Mouse (Mus musculus) ES-Bruce4 (cell line): ENCODE measurements at regions not wholly inside any gene's neighbourhood (a gene's known extent, or its start where the extent isn't known, plus 50 kb on each side); places are given as distances from the start of the nearest gene placed in this dataset.

Source experiments
- H3K27ac ChIP-seq: 2 replicates; pipeline ENCODE4 v1.5.1; 2012; ENCODE audit warnings: low read length, inconsistent platforms; ENCODE audit not compliant: insufficient read depth
- H3K27me3 ChIP-seq: 2 replicates; pipeline ENCODE4 v1.6.1; 2012; ENCODE audit warnings: mild to moderate bottlenecking, low read length, inconsistent platforms; ENCODE audit not compliant: control insufficient read depth, poor library complexity, insufficient read depth, severe bottlenecking
- H3K36me3 ChIP-seq: 2 replicates; pipeline ENCODE4 v1.6.1; 2012; ENCODE audit warnings: inconsistent platforms, mild to moderate bottlenecking, low read length, moderate library complexity; ENCODE audit not compliant: control insufficient read depth, poor library complexity, insufficient read depth, severe bottlenecking
- H3K4me1 ChIP-seq: one replicate; pipeline ENCODE4 v1.8.1; 2011; ENCODE audit warnings: low read length; ENCODE audit not compliant: control insufficient read depth, insufficient read depth
- H3K4me3 ChIP-seq: 2 replicates; pipeline ENCODE4 v1.5.1; 2011; ENCODE audit warnings: low read depth, mild to moderate bottlenecking, low read length
- H3K9ac ChIP-seq: 2 replicates; pipeline ENCODE4 v1.6.1; 2012; ENCODE audit warnings: low read depth, mild to moderate bottlenecking, inconsistent platforms; ENCODE audit not compliant: poor library complexity, severe bottlenecking
- H3K9me3 ChIP-seq: replicated peaks from 2 replicates; pipeline ENCODE4 v1.6.1; 2012; ENCODE audit warnings: mild to moderate bottlenecking, low read length, inconsistent platforms; ENCODE audit not compliant: control insufficient read depth, poor library complexity, insufficient read depth, severe bottlenecking
- CTCF ChIP-seq: IDR thresholded peaks from one replicate; pipeline ENCODE4 v1.8.1; 2011; ENCODE audit warnings: low read depth, low read length
- EP300 ChIP-seq: IDR thresholded peaks from 2 replicates; pipeline ENCODE4 v1.6.1; 2011; ENCODE audit warnings: low read depth, low read length; ENCODE audit not compliant: insufficient read depth
- POLR2A ChIP-seq: IDR thresholded peaks from one replicate; pipeline ENCODE4 v1.8.1; 2011; ENCODE audit warnings: low read length; ENCODE audit not compliant: insufficient read depth

DNA sequence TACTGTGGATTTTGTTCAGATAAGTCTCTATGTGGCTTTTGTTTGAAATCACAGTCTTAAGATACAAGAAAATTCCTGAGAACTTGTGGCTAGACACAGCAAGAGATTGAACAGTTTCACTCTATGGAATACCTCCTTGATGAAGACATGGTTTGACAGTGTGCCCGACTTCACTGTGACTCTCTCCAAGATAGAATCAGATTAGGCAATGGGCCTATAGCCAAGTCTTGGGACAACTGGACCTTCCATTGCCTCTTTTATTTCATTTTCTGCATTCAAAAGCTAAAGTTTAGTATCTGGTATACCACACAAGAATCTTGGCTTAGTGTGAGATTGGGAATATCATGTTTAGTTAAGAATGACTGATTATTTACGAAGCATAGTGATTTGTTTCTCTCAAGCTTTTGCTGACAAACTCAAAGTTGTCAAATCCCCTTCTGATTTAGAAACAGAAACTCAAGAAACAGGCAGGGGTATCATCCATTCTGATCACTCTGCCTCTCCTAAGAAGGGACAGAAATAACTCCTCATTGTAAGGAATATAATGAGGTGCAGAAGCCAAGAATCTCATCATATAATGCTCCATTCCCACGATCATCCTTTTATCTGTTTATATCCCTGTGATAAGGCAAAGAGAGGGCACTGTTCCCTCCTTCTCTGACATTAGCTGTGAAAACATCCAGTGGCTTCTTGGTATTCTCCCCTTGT, 317.6 kb upstream of the Rasgrp1 start:
- no peak overlapping the region for H3K27ac ChIP-seq
- no peak overlapping the region for H3K4me3 ChIP-seq
- TF ChIP-seq EP300 = no peak
- no peak for TF ChIP-seq POLR2A
- TF ChIP-seq CTCF = no peak
- no peaks in the 10 kb centered on the region for H3K9me3 ChIP-seq
- no peaks in the 10 kb centered on the region for H3K36me3 ChIP-seq
- no peak overlapping the region for H3K9ac ChIP-seq
- H3K27me3 ChIP-seq = no peaks in the 10 kb centered on the region
- no peaks in the 10 kb centered on the region for H3K4me1 ChIP-seq

DNA sequence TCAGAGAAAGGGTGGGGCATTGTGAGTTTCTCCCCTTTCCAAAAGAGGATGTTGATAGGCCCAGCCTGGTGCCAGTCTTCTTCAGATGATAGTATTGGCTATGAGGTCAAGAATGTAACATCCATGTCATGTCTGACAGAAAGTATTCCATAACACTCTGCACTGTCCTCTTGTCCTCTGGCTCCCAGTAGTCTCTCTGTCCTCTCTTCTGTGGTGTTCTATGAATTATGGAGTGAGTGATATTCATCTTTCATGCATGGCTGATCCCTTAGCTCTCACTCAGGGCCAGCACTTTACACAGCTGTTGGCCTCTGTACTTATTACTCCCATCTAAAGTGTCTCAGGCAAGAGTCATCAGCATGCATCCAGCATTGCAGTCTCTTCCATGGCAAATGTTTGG, 319.9 kb upstream of the Rasgrp1 start:
- Histone ChIP-seq H3K27me3 (no peaks in the 10 kb centered on the region), H3K4me1 (no peaks in the 10 kb centered on the region), H3K4me3 (no peak overlapping the region), H3K9me3 (no peaks in the 10 kb centered on the region), H3K36me3 (no peaks in the 10 kb centered on the region), H3K9ac (no peak overlapping the region), H3K27ac (no peak overlapping the region)
- no peak for TF ChIP-seq CTCF
- no peak for TF ChIP-seq POLR2A
- no peak for TF ChIP-seq EP300

DNA sequence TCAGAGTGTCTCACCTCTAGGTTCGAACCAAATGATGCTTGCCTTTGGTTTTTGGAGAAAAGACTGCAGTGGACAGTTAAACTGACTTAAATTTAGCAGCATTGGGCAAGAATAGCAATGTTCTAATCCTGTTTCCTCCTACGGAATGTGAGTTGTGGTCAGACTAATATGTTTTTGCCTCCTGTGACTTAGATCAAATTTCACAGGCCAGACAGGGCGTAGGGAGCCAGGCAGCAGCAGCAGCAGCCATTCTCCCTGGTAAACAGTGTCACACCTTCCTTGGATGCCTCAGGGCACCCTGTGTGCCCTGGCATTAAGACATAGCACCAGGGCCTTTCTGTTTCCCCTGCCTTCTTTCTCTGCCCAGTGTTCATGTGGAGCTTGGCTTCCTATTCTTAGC, 323.7 kb upstream of the Rasgrp1 start:
- H3K4me3 ChIP-seq = no peak overlapping the region
- no peaks in the 10 kb centered on the region for H3K4me1 ChIP-seq
- no peak for TF ChIP-seq EP300
- TF ChIP-seq CTCF = no peak
- TF ChIP-seq POLR2A = no peak
- no peak overlapping the region for H3K27ac ChIP-seq
- no peaks in the 10 kb centered on the region for H3K9me3 ChIP-seq
- no peaks in the 10 kb centered on the region for H3K36me3 ChIP-seq
- H3K27me3 ChIP-seq = no peaks in the 10 kb centered on the region
- no peak overlapping the region for H3K9ac ChIP-seq

DNA sequence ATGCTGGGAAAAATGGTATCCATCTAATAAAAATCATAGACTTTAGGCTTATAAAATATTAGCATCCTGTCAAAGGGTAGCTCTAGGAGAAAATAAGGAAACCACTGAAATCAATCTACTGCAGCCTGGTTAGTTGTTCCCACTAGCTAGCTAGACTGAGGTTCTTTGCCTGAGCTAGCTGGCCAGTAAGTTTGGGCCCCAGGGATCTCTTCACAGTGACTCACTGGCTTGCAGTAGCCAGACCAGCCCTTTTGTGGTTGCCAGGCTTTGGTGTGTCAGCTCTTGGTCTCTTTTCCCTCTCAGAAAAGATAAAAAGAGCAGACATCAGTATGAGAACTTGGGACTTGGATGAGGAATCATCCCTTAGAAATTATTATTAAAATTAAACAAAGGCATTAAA, 325.3 kb upstream of the Rasgrp1 start:
- Histone ChIP-seq H3K36me3 (no peaks in the 10 kb centered on the region), H3K4me3 (no peak overlapping the region), H3K4me1 (no peaks in the 10 kb centered on the region), H3K9ac (no peak overlapping the region), H3K27ac (no peak overlapping the region), H3K27me3 (no peaks in the 10 kb centered on the region), H3K9me3 (no peaks in the 10 kb centered on the region)
- no peak for TF ChIP-seq CTCF
- no peak for TF ChIP-seq POLR2A
- no peak for TF ChIP-seq EP300

DNA sequence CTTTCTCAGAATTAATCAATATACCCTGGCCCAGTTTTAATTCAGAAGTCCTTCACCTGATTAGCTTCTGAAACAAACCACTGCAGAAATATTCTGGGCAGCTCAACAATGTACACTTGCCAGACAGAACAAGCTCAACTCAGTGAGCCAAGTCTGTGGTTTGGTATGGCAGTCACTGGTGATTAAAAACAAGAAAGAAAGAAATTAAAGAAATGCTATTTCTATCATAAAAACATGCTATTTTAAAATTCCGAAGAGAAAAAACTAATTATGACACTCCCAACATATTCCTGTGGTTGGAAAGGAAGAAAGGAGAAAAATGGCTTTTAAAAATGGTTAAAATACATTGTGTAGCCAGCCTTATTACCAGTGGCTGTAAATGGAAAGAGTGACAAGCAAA, 332.1 kb upstream of the Rasgrp1 start:
- Histone ChIP-seq H3K27ac (no peak overlapping the region), H3K4me1 (no peaks in the 10 kb centered on the region), H3K4me3 (no peak overlapping the region), H3K27me3 (no peaks in the 10 kb centered on the region), H3K9ac (no peak overlapping the region), H3K36me3 (no peaks in the 10 kb centered on the region), H3K9me3 (no peaks in the 10 kb centered on the region)
- TF ChIP-seq POLR2A (no peak), CTCF (no peak), EP300 (no peak)

DNA sequence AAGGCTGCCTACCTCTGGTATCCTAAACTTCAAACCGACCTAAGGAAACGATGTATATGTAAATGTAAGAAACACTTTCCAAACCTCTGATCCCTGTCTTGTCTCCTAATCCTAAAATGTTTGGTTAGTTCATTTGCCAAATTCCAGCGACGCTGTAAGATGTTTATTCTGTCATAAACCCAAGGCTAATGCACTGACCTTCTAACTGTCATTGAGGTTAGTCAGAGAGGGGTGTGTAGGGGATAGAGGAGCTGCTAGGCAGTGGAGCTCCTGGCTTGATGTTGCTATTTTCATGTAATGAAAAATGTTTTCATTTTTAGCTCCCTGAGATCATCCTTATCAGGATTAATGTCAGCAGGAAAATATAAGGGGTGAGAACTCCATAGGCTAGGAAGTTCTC, 335.8 kb upstream of the Rasgrp1 start:
- Histone ChIP-seq H3K27ac (no peak overlapping the region), H3K4me3 (no peak overlapping the region), H3K9me3 (no peaks in the 10 kb centered on the region), H3K36me3 (no peaks in the 10 kb centered on the region), H3K9ac (no peak overlapping the region), H3K27me3 (no peaks in the 10 kb centered on the region), H3K4me1 (no peaks in the 10 kb centered on the region)
- TF ChIP-seq CTCF = no peak
- TF ChIP-seq POLR2A = no peak
- TF ChIP-seq EP300 = no peak
